Mouse (Mus musculus): ENCODE measurements around the gene Ankmy2.

DNA sequence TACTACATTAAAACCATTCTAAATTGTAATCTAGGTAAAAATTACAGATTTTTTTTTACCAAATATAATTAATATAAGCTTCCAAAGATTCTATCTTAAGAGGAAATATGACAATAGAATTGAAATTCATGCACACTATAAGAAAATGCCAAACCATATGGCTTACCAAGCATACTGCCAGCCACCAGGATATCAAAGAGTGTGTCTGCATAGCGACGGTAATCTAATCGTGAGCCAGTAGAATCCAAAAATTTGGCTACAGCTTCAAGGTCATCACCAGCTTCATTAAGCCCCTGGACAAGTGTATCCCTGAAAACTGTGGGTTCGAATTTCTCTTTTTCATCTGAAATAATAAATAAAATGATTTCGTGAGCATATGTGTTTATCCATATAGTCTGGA, 27.1 kb upstream of the Ankmy2 start:
- TF ChIP-seq POLR2A (IDR thresholded peaks at IDR 0.05; ENCODE audit: control insufficient read depth, extremely low read depth, insufficient read depth, low read length, poor library complexity): no peak
- TF ChIP-seq CTCF (IDR thresholded peaks at IDR 0.05; ENCODE audit: borderline replicate concordance, control insufficient read depth, extremely low read depth, insufficient read depth, low read length, poor library complexity): no peak
